Mouse (Mus musculus): ENCODE results near the gene Rnf41. TPM values are rescaled to one million over a fixed set of nuclear protein-coding genes. Genes with fewer than 3 reads are reported as not detected.

Gene Rnf41
- polyA plus RNA-seq (2012; rRNA removed; ENCODE audit: low replicate concordance), result 25.5 and 28.2 TPM in 2 replicates

DNA sequence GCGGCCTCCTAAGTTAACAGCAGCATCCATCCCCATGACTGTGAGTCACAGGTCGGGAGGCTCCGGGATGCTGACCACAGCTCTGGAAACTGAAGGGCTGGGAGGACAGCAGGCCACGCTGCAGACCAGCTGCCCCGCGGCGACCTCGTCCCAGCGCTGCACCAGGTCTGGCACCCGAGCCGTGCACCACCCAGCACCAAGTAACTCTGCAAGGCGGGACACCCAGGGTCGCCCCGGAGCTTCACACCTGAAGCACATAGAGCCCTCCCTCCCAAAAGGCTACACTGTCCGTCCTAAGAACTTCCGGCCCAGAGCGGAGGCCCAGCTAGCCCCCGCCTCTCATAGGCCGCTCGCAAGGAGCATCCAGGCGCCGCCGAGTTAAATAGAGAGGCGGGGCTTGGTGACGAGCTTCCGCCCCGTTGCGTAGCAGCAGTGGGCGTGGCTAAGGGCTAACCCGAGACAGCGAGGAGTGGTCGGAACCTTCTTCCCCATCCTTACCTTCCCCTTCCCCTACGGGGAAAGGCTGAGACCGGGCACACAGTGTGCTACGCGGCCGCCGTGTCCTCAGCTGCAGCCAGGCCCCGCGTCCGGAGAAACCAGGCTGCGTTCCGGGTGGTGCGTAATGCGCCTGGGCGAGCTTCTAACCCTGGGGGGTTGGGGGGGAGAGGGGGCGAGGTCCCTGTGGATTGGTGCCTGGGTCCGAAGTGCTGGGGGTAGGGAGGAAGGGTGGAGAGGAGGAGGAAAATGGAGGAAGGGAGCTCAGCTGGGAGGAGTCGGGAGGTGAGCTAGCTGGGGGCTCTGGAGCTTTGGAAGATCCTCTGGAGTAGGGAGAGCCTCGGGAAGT, at the start of gene Rnf41, which contains the start of gene Nabp2:
Gene Rnf41 (plus strand): TSS at position 447 of the 844 bp plus-strand sequence.
Gene Nabp2 (minus strand): TSS at position 282 of the 844 bp plus-strand sequence.

DNA sequence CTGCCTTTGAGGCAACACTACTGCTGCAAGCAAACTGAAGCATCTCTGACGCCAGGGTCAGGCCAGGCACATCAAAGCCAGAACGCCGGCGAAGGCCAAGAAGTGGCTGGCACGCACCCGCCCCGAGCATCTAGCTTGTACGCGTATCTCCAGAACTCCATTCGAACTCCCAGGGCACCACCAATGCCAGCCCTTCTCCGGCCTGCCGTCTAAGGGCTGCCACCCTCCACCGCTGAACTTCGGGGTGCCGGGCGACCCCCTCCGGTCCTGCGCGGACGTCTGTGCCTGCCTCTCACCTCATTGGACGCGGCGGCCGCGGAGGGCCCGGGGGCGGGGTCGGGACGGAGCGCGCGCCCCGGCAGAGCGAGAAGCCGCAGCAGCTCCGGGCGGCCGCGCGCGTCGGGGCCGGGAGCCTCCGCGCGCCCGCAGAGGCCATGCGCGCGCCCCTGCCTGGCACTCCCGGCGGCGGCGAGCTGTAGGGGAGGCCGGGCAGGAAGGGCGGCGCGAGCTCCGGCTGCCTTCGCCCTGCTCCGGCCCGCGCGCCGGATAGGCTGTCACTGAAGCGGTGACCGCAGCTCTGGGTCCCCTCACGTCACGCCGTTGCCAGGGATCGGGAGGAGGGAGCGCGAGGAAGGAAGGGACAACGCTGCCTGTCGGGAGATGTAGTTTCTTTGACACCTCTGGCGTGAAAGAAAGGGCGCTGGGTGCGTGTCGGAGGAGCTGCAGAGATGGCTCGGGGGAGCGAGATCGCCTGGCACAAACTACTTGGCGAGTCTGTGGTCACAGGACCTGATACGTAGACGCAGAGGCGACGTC, 42.8 kb upstream of the Rnf41 start, which contains the start of gene Coq10a:
Gene Coq10a (minus strand): TSS at position 596 of the 816 bp plus-strand sequence.

DNA sequence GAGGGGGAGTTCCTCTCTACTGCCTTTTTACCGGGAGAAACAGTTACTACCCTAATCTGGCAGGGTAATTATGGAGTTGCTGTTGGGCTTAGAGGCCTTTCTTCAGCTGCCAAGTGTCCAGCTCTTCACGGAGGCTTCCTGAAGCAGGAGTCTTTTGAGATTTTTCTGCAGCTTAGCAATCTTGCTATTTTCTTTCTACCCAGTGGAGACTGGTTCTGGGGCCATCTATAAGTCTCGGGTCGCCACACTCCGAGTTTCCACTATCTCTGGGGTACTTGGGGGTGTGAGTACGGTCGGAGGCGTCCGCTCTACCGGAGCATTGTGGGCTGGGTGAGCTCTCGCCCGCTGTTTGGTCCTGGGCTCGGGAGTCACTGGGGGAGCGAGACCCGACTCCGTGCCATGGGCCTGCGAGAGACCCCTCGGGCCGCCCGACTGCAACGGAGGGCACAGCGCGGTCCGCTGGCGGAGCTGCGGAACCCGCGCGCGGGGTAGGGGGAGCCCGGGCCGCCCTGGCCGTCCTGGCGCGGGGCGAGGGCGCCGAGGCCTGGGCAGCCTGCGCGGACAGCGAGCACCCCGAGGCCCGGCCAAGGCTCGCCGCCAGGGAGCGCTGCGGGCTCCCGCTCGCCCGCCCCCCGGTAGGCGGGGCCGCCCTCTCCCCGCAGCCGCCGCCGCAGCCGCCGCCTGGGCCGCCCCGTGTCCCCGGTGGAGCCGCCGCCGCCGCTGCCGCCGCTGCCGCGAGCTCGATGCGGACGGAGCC, 34.8 kb upstream of the Rnf41 start, which contains the start of gene Ankrd52:
Gene Ankrd52 (plus strand): TSS at position 661 of the 757 bp plus-strand sequence.

DNA sequence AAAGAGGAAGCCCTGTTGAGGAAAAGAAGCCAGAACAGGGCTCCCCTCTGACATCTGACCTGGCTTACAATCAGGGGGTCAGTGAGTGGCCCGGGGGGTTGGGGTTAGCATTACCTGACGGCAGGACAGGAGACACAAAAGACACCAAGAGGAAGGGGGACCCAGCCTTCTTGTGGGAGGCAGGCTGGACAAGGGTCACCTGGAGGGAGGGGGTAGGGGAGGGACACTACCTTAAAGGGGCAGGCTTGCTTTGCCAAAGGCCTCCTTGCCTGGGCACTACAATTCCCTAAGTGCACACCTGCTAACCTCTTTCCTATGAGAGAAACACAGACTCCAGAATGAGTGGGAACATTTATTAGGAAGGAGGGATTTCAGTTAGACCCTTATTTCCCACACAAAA, 10.4 kb upstream of the Rnf41 start, which contains the start of gene Slc39a5:
Gene Slc39a5 (minus strand): TSS at position 174 of the 400 bp plus-strand sequence.

DNA sequence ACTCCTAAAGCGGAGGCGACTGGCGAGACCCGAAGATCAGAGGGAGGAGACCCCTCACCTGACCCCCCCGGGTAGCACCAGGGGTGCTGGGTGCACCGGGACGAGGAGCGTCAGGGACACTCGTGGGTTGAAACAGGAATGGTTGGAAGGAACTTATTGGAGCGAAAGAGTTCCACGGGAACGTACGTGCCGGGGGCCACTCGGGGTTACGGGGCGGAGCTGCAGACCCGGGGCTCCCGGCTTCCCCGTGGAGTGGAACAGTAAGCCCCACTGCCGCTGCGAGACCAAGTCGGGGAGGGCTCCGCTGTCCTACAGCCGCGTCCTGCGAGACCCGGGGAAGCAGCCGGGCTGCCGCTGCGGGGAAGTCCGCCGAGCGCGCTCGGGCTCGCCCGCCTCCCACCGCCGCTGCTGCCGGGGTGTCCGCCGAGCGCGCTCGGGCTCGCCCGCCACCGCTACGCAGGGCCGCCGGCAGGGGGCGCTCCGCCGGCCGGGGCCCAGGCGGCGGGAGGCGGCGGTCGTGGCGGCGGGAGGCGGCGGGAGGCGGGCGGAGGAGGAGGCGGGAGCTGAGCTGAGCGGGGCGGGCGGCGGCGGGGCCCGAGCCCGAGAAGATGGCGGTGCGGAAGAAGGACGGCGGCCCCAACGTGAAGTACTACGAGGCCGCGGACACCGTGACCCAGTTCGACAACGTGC, 47.4 kb downstream of the Rnf41 start, which contains the start of gene Smarcc2:
Gene Smarcc2 (plus strand): TSS at position 530 of the 690 bp plus-strand sequence.

Other genes starting within 250 kb of the Rnf41 start
- gene Rbms2, start 231.4 kb upstream of the Rnf41 start, polyA plus RNA-seq (2012; rRNA removed; ENCODE audit: low replicate concordance), result 141 and 190 TPM in 2 replicates
- gene Gls2, start 217.2 kb upstream of the Rnf41 start, polyA plus RNA-seq (2012; rRNA removed; ENCODE audit: low replicate concordance), result 1.6 and 19.0 TPM in 2 replicates
- 7.7 and 23.0 TPM in 2 replicates for gene Spryd4, start 199.8 kb upstream of the Rnf41 start, polyA plus RNA-seq (2012; rRNA removed; ENCODE audit: low replicate concordance)
- not detected in 2 replicates for gene Mip, start 185.8 kb upstream of the Rnf41 start, polyA plus RNA-seq (2012; rRNA removed; ENCODE audit: low replicate concordance)
- gene Timeless, start 179.6 kb upstream of the Rnf41 start, polyA plus RNA-seq (2012; rRNA removed; ENCODE audit: low replicate concordance), result 3.5 and 4.7 TPM in 2 replicates
- 0.09 and 1.4 TPM in 2 replicates for gene Apon, start 157.6 kb upstream of the Rnf41 start, polyA plus RNA-seq (2012; rRNA removed; ENCODE audit: low replicate concordance)
- 1.9 and 6.8 TPM in 2 replicates for gene Apof, start 143.0 kb upstream of the Rnf41 start, polyA plus RNA-seq (2012; rRNA removed; ENCODE audit: low replicate concordance)
- gene Stat2, start 141.1 kb upstream of the Rnf41 start, polyA plus RNA-seq (2012; rRNA removed; ENCODE audit: low replicate concordance), result 39.6 and 43.4 TPM in 2 replicates
- 0.07 and 0.09 TPM in 2 replicates for gene Il23a, start 112.9 kb upstream of the Rnf41 start, polyA plus RNA-seq (2012; rRNA removed; ENCODE audit: low replicate concordance)
- gene Pan2, start 108.3 kb upstream of the Rnf41 start, polyA plus RNA-seq (2012; rRNA removed; ENCODE audit: low replicate concordance), result 23.6 and 33.0 TPM in 2 replicates
- 32.3 and 61.4 TPM in 2 replicates for gene Cnpy2, start 89.2 kb upstream of the Rnf41 start, polyA plus RNA-seq (2012; rRNA removed; ENCODE audit: low replicate concordance)
- gene Cs, start 73.9 kb upstream of the Rnf41 start, polyA plus RNA-seq (2012; rRNA removed; ENCODE audit: low replicate concordance), result 312 and 728 TPM in 2 replicates
- 41.6 and 171 TPM in 2 replicates for gene Coq10a, start 42.7 kb upstream of the Rnf41 start, polyA plus RNA-seq (2012; rRNA removed; ENCODE audit: low replicate concordance)
- 35.8 and 39.3 TPM in 2 replicates for gene Ankrd52, start 34.5 kb upstream of the Rnf41 start, polyA plus RNA-seq (2012; rRNA removed; ENCODE audit: low replicate concordance)
- gene Slc39a5, start 10.4 kb upstream of the Rnf41 start, polyA plus RNA-seq (2012; rRNA removed; ENCODE audit: low replicate concordance), result not detected in 2 replicates
- gene Nabp2, start 165 bp upstream of the Rnf41 start, polyA plus RNA-seq (2012; rRNA removed; ENCODE audit: low replicate concordance), result 27.6 and 30.5 TPM in 2 replicates
- 114 and 152 TPM in 2 replicates for gene Smarcc2, start 47.6 kb downstream of the Rnf41 start, polyA plus RNA-seq (2012; rRNA removed; ENCODE audit: low replicate concordance)
- 431 and 667 TPM in 2 replicates for gene Myl6, start 82.5 kb downstream of the Rnf41 start, polyA plus RNA-seq (2012; rRNA removed; ENCODE audit: low replicate concordance)
- 6.0 and 6.7 TPM in 2 replicates for gene Myl6b, start 87.0 kb downstream of the Rnf41 start, polyA plus RNA-seq (2012; rRNA removed; ENCODE audit: low replicate concordance)
- gene Esyt1, start 114.2 kb downstream of the Rnf41 start, polyA plus RNA-seq (2012; rRNA removed; ENCODE audit: low replicate concordance), result 153 and 220 TPM in 2 replicates
- 11.5 and 20.7 TPM in 2 replicates for gene Zc3h10, start 136.1 kb downstream of the Rnf41 start, polyA plus RNA-seq (2012; rRNA removed; ENCODE audit: low replicate concordance)
- 1,017 and 1,401 TPM in 2 replicates for gene Rpl41, start 137.6 kb downstream of the Rnf41 start, polyA plus RNA-seq (2012; rRNA removed; ENCODE audit: low replicate concordance)
- 13.1 and 25.5 TPM in 2 replicates for gene Pa2g4, start 154.3 kb downstream of the Rnf41 start, polyA plus RNA-seq (2012; rRNA removed; ENCODE audit: low replicate concordance)
- gene Erbb3, start 178.0 kb downstream of the Rnf41 start, polyA plus RNA-seq (2012; rRNA removed; ENCODE audit: low replicate concordance), result 18.4 and 23.2 TPM in 2 replicates
- 680 and 886 TPM in 2 replicates for gene Rps26, start 215.1 kb downstream of the Rnf41 start, polyA plus RNA-seq (2012; rRNA removed; ENCODE audit: low replicate concordance)
- 3.6 and 4.9 TPM in 2 replicates for gene Ikzf4, start 234.3 kb downstream of the Rnf41 start, polyA plus RNA-seq (2012; rRNA removed; ENCODE audit: low replicate concordance)

Measured in mammary gland, adult 2 months (tissue).